In genomic region chr1:51075785-51076771, GRCm38 (mm10) we compare ENCODE assay signal across 15 mouse cellular contexts.
A peak's percentile ranks its signal among the peaks of the same experiment; 100 is the strongest.
DNase-seq lines count a peak whose midpoint lies in the region; ATAC-seq and TF ChIP-seq lines count a peak whose summit lies in the region.
"Had no signal": no experiment of that assay in that cellular context is flagged by ENCODE, and none has a peak within 500 bp of the region (broad histone marks: within the 10 kb centered on the region; RNA-seq: fewer than 3 reads in every experiment).

No protein-coding gene starts in this region.

- H3K4me2 ChIP-seq in kidney, embryonic 16.5 days (replicated peaks; ENCODE audit: low read depth, low read length): no peak overlapping the region
- no peak overlapping the region; the same call in 1 of the 2 replicates for H3K4me2 ChIP-seq in embryonic facial prominence, embryonic 14.5 days (ENCODE audit: low read depth, low read length)
- no peak overlapping the region for H3K4me2 ChIP-seq in midbrain, embryonic 15.5 days
- H3K4me2 ChIP-seq: limb, embryonic 13.5 days had no signal

- no peak overlapping the region for H3K4me3 ChIP-seq in kidney, embryonic 16.5 days (ENCODE audit: low read length)
- no peak overlapping the region for H3K4me3 ChIP-seq in kidney, adult 2 months (ENCODE audit: insufficient read depth, low read depth, low read length)
- no peak overlapping the region for H3K4me3 ChIP-seq in embryonic facial prominence, embryonic 14.5 days (ENCODE audit: low read depth, low read length)
- H3K4me3 ChIP-seq in midbrain, embryonic 15.5 days: no peak overlapping the region
- H3K4me3 ChIP-seq: gastrocnemius, adult 2 months; limb, embryonic 13.5 days had no signal

- no peaks in the 10 kb centered on the region for H3K36me3 ChIP-seq in kidney, embryonic 16.5 days (ENCODE audit: insufficient read depth, low read length)
- H3K36me3 ChIP-seq in kidney, adult 2 months (ENCODE audit: control insufficient read depth, insufficient read depth, low read length): no peaks in the 10 kb centered on the region
- no peaks in the 10 kb centered on the region for H3K36me3 ChIP-seq in embryonic facial prominence, embryonic 14.5 days (ENCODE audit: control insufficient read depth, insufficient read depth, low read length)
- H3K36me3 ChIP-seq in midbrain, embryonic 15.5 days (replicated peaks): no peaks in the 10 kb centered on the region
- H3K36me3 ChIP-seq: limb, embryonic 13.5 days had no signal

- H3K9ac ChIP-seq in kidney, embryonic 16.5 days (replicated peaks; ENCODE audit: low read length): no peak overlapping the region
- H3K9ac ChIP-seq in embryonic facial prominence, embryonic 14.5 days (ENCODE audit: low read depth, low read length): no peak overlapping the region
- H3K9ac ChIP-seq in midbrain, embryonic 15.5 days: no peak overlapping the region
- H3K9ac ChIP-seq: limb, embryonic 13.5 days had no signal

- no peaks in the 10 kb centered on the region for H3K27me3 ChIP-seq in kidney, embryonic 16.5 days (ENCODE audit: insufficient read depth, low read length)
- H3K27me3 ChIP-seq in kidney, adult 2 months (replicated peaks; ENCODE audit: control insufficient read depth, insufficient read depth, low read length): no peaks in the 10 kb centered on the region
- H3K27me3 ChIP-seq in embryonic facial prominence, embryonic 14.5 days (replicated peaks; ENCODE audit: control insufficient read depth, insufficient read depth, low read length): no peaks in the 10 kb centered on the region
- no peaks in the 10 kb centered on the region for H3K27me3 ChIP-seq in midbrain, embryonic 15.5 days (replicated peaks)
- H3K27me3 ChIP-seq: limb, embryonic 13.5 days had no signal

- peak; percentile 59; the same call in 1 of the 2 replicates for ATAC-seq in kidney, embryonic 16.5 days (ENCODE audit: low FRiP score, low TSS enrichment)
- 0 out of 2 replicates have a peak, but pooled peaks have one; percentile 44 for ATAC-seq in embryonic facial prominence, embryonic 14.5 days (ENCODE audit: low read depth)
- ATAC-seq in midbrain, embryonic 15.5 days (replicated peaks): peak; percentile 64

- 39% methylated on average over 15 of the region's 15 CpGs for WGBS in kidney, embryonic 16.5 days
- WGBS in kidney, adult 2 months: 37% methylated on average over 15 of the region's 15 CpGs
- 43% methylated on average over 15 of the region's 15 CpGs for whole genome bisulfite sequencing in embryonic facial prominence, embryonic 14.5 days
- 50% methylated on average over 15 of the region's 15 CpGs for WGBS in midbrain, embryonic 15.5 days

- peak; percentile 36 for DNase-seq in cerebellum, adult 9-11 months
- DNase-seq in cerebellum, postnatal 36 days: no peak
- no peak for DNase-seq in kidney, adult 2 months
- DNase-seq in embryonic facial prominence, embryonic 14.5 days (ENCODE audit: low spot score): peak; percentile 33
- no peak for DNase-seq in layer of hippocampus, adult 18-20 months (ENCODE audit: low spot score in 2 of 2)
- no peak for DNase-seq in right cerebral cortex, adult 2 months (ENCODE audit: low spot score in 2 of 2)
- DNase-seq: adrenal gland, postnatal 25 days; gastrocnemius, adult 2 months; kidney, adult 8-10 months; layer of hippocampus, postnatal 36 days; lung, adult 18-20 months; right cerebral cortex, postnatal 4 days had no signal

- no peak for TF ChIP-seq CTCF in kidney, adult 2 months (conservative IDR thresholded peaks at IDR 0.05; ENCODE audit: insufficient read depth, insufficient read length, low read depth, low read length)

- TF ChIP-seq POLR2A in kidney, adult 2 months (IDR thresholded peaks at IDR 0.05; ENCODE audit: low read depth, low read length): no peak

- no peaks in the 10 kb centered on the region for H3K9me3 ChIP-seq in kidney, embryonic 16.5 days (ENCODE audit: low read length)
- H3K9me3 ChIP-seq in embryonic facial prominence, embryonic 14.5 days (ENCODE audit: control insufficient read depth, low read length): no peaks in the 10 kb centered on the region
- no peaks in the 10 kb centered on the region for H3K9me3 ChIP-seq in midbrain, embryonic 15.5 days
- H3K9me3 ChIP-seq: limb, embryonic 13.5 days had no signal

- no peak overlapping the region for H3K27ac ChIP-seq in kidney, embryonic 16.5 days (ENCODE audit: low read length)
- H3K27ac ChIP-seq in kidney, adult 2 months (ENCODE audit: insufficient read depth, low read depth, low read length): no peak overlapping the region
- H3K27ac ChIP-seq in embryonic facial prominence, embryonic 14.5 days (replicated peaks; ENCODE audit: low read depth, low read length): no peak overlapping the region
- peak overlapping the region; percentile 68 for H3K27ac ChIP-seq in midbrain, embryonic 15.5 days
- H3K27ac ChIP-seq: gastrocnemius, adult 2 months; limb, embryonic 13.5 days had no signal

- H3K4me1 ChIP-seq in kidney, embryonic 16.5 days (ENCODE audit: insufficient read depth, low read length): 0 out of 2 replicates have a peak, but pooled peaks cover 3% of the 10 kb centered on the region
- no peaks in the 10 kb centered on the region for H3K4me1 ChIP-seq in kidney, adult 2 months (ENCODE audit: control insufficient read depth, insufficient read depth, low read length)
- H3K4me1 ChIP-seq in embryonic facial prominence, embryonic 14.5 days (ENCODE audit: control insufficient read depth, insufficient read depth, low read length): no peaks in the 10 kb centered on the region
- peaks cover 8% of the 10 kb centered on the region for H3K4me1 ChIP-seq in midbrain, embryonic 15.5 days

Comparison
In these comparisons a context has a peak if more than half of its experiments do, and no peak if none do; other contexts are left out.
1. DNase-seq: peak in cerebellum, adult 9-11 months (single experiment) and embryonic facial prominence, embryonic 14.5 days (single experiment); none in cerebellum, postnatal 36 days (0 of 2), kidney, adult 2 months (single experiment), layer of hippocampus, adult 18-20 months (0 of 2) and right cerebral cortex, adult 2 months (0 of 2).
2. Peak in every context shown above with its lines, with median percentiles within 50 percentile points of each other: ATAC-seq.